In the genomic region with DNA sequence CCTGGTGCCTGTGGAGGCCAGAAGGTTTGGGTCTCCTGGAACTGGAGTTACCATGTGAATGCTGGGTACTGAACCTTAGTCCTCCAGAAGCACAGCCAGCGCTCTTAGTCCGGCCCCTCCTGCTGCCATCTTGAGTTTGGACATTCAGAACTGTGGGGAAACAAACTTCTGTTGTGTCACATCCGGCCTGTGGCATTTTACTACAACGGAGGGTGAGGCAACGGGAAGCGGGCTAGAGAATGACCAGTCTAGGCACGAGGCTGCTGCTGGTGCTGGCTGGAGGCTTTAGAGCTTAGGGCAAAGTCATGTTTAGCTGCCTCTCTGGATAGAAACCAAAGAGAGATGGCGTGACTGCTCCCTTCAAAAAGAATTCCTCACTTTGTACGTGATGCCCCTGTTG, we compare ENCODE assay signal across 32 mouse cellular contexts. TPM values are rescaled to one million over a fixed set of nuclear protein-coding genes. Genes with fewer than 3 reads are reported as not detected.
DNase-seq lines count a peak whose midpoint lies in the region; ATAC-seq and TF ChIP-seq lines count a peak whose summit lies in the region.
"Had no signal": no experiment of that assay in that cellular context is flagged by ENCODE, and none has a peak within 500 bp of the region (broad histone marks: within the 10 kb centered on the region; RNA-seq: fewer than 3 reads in every experiment).

No protein-coding gene starts in this region.

- H3K4me2 ChIP-seq in forebrain, embryonic 15.5 days (replicated peaks): no peak overlapping the region
- H3K4me2 ChIP-seq in lung, postnatal 0 days (replicated peaks; ENCODE audit: low read depth, low read length): no peak overlapping the region
- H3K4me2 ChIP-seq: hindbrain, embryonic 15.5 days; neural tube, embryonic 12.5 days had no signal

- ATAC-seq in forebrain, embryonic 15.5 days (replicated peaks): no peak
- ATAC-seq in lung, postnatal 0 days: peak; percentile 38
- ATAC-seq in granulocyte monocyte progenitor cell, adult 5-6 weeks (replicated peaks; ENCODE audit: poor library complexity, severe bottlenecking): peak; percentile 96
- ATAC-seq in neutrophil, adult 5-6 weeks (ENCODE audit: extremely low read depth, insufficient number of reproducible peaks, low FRiP score, poor library complexity, severe bottlenecking): peak; percentile 97
- ATAC-seq: forebrain, postnatal 0 days had no signal

- H3K9ac ChIP-seq in forebrain, embryonic 15.5 days (replicated peaks): no peak overlapping the region
- no peak overlapping the region for H3K9ac ChIP-seq in lung, postnatal 0 days (replicated peaks; ENCODE audit: low read depth)
- H3K9ac ChIP-seq: forebrain, postnatal 0 days; hindbrain, embryonic 15.5 days; neural tube, embryonic 12.5 days had no signal

- peak overlapping the region; percentile 71 for H3K27ac ChIP-seq in forebrain, embryonic 10.5 days
- H3K27ac ChIP-seq in forebrain, embryonic 15.5 days (replicated peaks): no peak overlapping the region
- no peak overlapping the region for H3K27ac ChIP-seq in lung, postnatal 0 days (ENCODE audit: low read length)
- H3K27ac ChIP-seq: embryonic facial prominence, embryonic 10.5 days; hindbrain, embryonic 15.5 days; neural tube, embryonic 12.5 days had no signal

- H3K36me3 ChIP-seq in forebrain, embryonic 10.5 days (replicated peaks): no peaks in the 10 kb centered on the region
- H3K36me3 ChIP-seq in forebrain, embryonic 15.5 days: no peaks in the 10 kb centered on the region
- H3K36me3 ChIP-seq in lung, postnatal 0 days (ENCODE audit: insufficient read depth, low read length): no peaks in the 10 kb centered on the region
- H3K36me3 ChIP-seq: embryonic facial prominence, embryonic 10.5 days; hindbrain, embryonic 15.5 days; neural tube, embryonic 12.5 days had no signal

- no peak for TF ChIP-seq CTCF in lung, postnatal 0 days (IDR thresholded peaks at IDR 0.05)

- peaks cover 4% of the 10 kb centered on the region; the same call in 1 of the 2 replicates for H3K4me1 ChIP-seq in forebrain, embryonic 10.5 days
- no peaks in the 10 kb centered on the region for H3K4me1 ChIP-seq in forebrain, embryonic 15.5 days
- H3K4me1 ChIP-seq in lung, postnatal 0 days (ENCODE audit: insufficient read depth, low read depth, low read length): no peaks in the 10 kb centered on the region
- H3K4me1 ChIP-seq: embryonic facial prominence, embryonic 10.5 days; hindbrain, embryonic 15.5 days; neural tube, embryonic 12.5 days had no signal

- WGBS in forebrain, embryonic 10.5 days: 88% methylated on average over 9 of the region's 9 CpGs
- 93% methylated on average over 9 of the region's 9 CpGs for WGBS in forebrain, embryonic 15.5 days
- WGBS in lung, postnatal 0 days: 62% methylated on average over 9 of the region's 9 CpGs

- H3K9me3 ChIP-seq in forebrain, embryonic 10.5 days: no peaks in the 10 kb centered on the region
- H3K9me3 ChIP-seq in forebrain, embryonic 15.5 days: no peaks in the 10 kb centered on the region
- H3K9me3 ChIP-seq in lung, postnatal 0 days (ENCODE audit: low read length): no peaks in the 10 kb centered on the region
- H3K9me3 ChIP-seq: embryonic facial prominence, embryonic 10.5 days; hindbrain, embryonic 15.5 days; neural tube, embryonic 12.5 days had no signal

- DNase-seq in forebrain, embryonic 10.5 days (ENCODE audit: extremely low spot score, low spot score): no peak
- DNase-seq in lung, postnatal 0 days (ENCODE audit: low spot score): no peak
- no peak for DNase-seq in lung, postnatal 36 days
- DNase-seq in kidney, adult 8-10 months: no peak
- DNase-seq: adrenal gland, postnatal 14 days; cerebellum, adult 9-10 months; forebrain, postnatal 0 days; gastrocnemius, postnatal 25 days; heart, postnatal 36 days; kidney, adult 2 months; kidney, postnatal 25 days; lung, postnatal 10 days; midbrain, embryonic 14.5 days; retina, postnatal 1 day; right cerebral cortex, postnatal 25 days; thymus, adult 18-20 months; thymus, postnatal 36 days had no signal

- H3K4me3 ChIP-seq in forebrain, embryonic 10.5 days: no peak overlapping the region
- H3K4me3 ChIP-seq in forebrain, embryonic 15.5 days: no peak overlapping the region
- no peak overlapping the region for H3K4me3 ChIP-seq in lung, postnatal 0 days (ENCODE audit: low read depth, low read length)
- H3K4me3 ChIP-seq: embryonic facial prominence, embryonic 10.5 days; hindbrain, embryonic 15.5 days; megakaryocyte, embryonic 14.5 days; neural tube, embryonic 12.5 days had no signal

- H3K27me3 ChIP-seq in forebrain, embryonic 10.5 days (ENCODE audit: poor library complexity, severe bottlenecking): no peaks in the 10 kb centered on the region
- no peaks in the 10 kb centered on the region for H3K27me3 ChIP-seq in forebrain, embryonic 15.5 days
- H3K27me3 ChIP-seq in lung, postnatal 0 days (replicated peaks; ENCODE audit: insufficient read depth, low read length): no peaks in the 10 kb centered on the region
- H3K27me3 ChIP-seq: hindbrain, embryonic 15.5 days; neural tube, embryonic 12.5 days had no signal

- no peak for TF ChIP-seq EP300 in lung, postnatal 0 days (IDR thresholded peaks at IDR 0.05)

RNA-seq across cellular contexts. Expression of a gene that starts 39.0 kb away (rescaled TPM):
- not detected in 2 replicates for polyA plus RNA-seq in forebrain, embryonic 10.5 days (2016; fragmentation: Nextera tagmentation; extraction: Ambion mirVana)
- not detected in 2 replicates for polyA plus RNA-seq in forebrain, embryonic 15.5 days (2015; fragmentation: Nextera tagmentation; extraction: Ambion mirVana)
- not detected in 2 replicates for polyA plus RNA-seq in lung, postnatal 0 days (2015; fragmentation: Nextera tagmentation; extraction: Ambion mirVana)
- not detected in 2 replicates for total RNA-seq in granulocyte monocyte progenitor cell, adult 5-6 weeks (2014; fragmentation: Nextera tagmentation)
- 1.6 and 3.6 TPM in 2 replicates for total RNA-seq in granulocyte monocyte progenitor cell, adult 5-6 weeks (2017)
- not detected in 2 replicates for total RNA-seq in neutrophil, adult 5-6 weeks (2017)
- total RNA-seq: adrenal gland, postnatal 14 days; forebrain, postnatal 0 days; gastrocnemius, postnatal 25 days; heart, postnatal 36 days; layer of hippocampus, adult 8-10 months; left cerebral cortex, postnatal 25 days had no signal
- polyA plus RNA-seq: cortical plate, adult 2 months; embryonic facial prominence, embryonic 10.5 days; forebrain, postnatal 0 days; hindbrain, embryonic 15.5 days; intestine, embryonic 14.5 days; kidney, adult 2 months; limb, embryonic 14.5 days; liver, embryonic 16.5 days; midbrain, embryonic 14.5 days; neural tube, embryonic 12.5 days; spleen, adult 2 months; stomach, embryonic 14.5 days had no signal
